Mouse (Mus musculus) spleen, postnatal 4 days (tissue): ENCODE measurements around the gene Gpx7.

Experiments
- DNase-seq, 2 experiments: peaks; one replicate each; pipeline ENCODE4 v3.0.0; 2022; ENCODE audit warnings: low spot score in 2 of 2

Gene Gpx7

GRCm38 (mm10) chr4:108406861-108407401 is at the start of gene Gpx7:
Gene Gpx7, minus strand, starts transcription at chr4:108406961.
- DNase-seq, result no peak

DNA sequence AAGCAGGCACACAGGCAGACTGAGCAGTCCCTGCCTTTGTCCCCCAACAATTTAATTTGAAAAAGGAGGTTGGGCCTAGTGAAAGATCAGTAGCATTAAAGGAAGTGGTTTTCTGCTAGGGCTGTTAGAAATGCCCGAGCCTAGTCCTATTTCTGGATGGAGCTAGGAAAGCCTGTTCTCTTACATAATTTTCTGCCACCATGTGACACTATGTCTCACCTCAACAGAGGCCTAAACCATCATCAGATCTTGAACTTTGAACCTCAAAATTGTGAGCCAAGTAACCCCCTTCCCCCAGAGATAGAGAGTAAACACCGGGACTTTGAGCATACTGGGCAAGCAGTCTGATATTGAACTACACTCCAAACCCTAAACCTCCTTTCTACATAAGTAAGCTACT is 49.3 kb upstream of the Gpx7 start:
- DNase-seq, result no peak

- DNase-seq, result no peak
Measured at GRCm38 (mm10) chr4:108448091-108448490, 41.3 kb upstream of the Gpx7 start.

DNA sequence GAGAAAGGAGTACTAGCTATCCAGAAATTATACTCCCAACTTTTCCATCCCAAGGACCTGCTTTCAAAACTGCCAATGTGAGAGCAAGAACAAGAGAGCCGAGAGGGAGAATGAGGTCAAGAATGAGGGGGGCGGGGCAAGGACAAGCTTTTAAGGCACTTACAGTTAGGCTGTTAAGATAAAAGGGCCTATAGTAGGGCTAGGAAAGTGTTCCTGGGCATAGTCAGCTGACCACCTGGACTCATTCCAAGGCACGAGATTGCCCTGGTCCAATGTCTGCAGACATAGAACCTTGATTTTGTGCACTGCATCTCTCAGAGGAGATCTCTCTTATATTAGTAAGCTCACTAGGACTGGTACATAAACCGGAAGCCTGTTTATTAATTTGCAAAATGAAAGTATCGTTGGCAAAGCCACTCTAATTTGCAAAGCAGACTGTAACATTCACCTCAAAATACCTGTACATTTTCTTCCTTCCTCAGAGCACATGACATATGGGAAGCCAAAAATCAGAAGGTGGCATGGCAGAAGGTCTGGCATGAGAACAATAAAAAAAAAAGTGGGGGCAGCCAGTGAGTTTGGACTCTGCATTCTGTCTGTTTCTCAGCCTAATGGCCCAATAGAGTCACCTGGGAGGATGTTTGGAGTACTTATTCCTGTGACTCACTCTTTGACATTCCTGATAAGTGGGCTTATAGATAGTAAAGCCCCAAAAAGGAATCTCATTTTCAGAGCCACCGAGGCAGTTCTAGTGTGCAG is 31.5 kb upstream of the Gpx7 start:
- no peak for DNase-seq

GRCm38 (mm10) chr4:108436225-108436624 is 29.5 kb upstream of the Gpx7 start:
- DNase-seq, result no peak

DNA sequence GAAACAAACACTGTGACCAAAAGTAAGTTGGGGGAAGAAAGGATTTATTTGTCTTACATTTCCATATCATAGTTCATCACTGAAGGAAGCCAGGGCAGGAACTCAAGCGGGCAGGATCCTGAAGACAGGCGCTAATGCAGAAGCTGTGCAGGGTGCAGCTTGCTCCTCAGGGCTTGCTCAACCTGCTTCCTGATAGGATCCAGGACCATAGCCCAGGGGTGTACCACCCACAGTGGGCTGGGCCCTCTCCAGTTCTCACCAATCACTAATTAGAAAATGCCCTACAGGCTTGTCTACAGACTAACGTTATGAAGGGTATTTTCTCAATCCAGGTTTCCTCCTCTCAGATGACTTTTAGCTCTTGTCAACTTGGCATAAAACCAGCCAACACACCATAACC is 28.9 kb upstream of the Gpx7 start:
- DNase-seq, result no peak

DNA sequence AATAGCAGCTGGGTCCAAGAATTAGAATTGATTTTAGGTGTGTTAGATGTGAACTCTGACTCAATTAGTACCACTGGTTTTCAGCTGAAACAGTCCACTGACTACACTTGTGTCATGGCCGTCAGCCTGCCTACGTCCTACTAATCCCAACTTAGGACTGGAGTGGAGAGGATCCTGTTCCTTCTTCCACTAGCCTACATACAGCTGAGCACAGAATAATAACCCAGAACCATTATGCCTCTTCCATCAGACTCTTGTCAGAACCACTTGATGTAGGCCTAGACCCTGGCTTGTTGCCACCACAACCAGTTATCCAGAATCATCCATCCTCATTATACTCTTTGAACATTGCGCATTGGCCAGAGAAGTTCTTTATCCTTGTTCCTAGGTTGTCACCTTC is 28.0 kb upstream of the Gpx7 start:
- no peak for DNase-seq

GRCm38 (mm10) chr4:108434221-108434620 is 27.5 kb upstream of the Gpx7 start:
- DNase-seq, result no peak

GRCm38 (mm10) chr4:108433341-108433740 is 26.6 kb upstream of the Gpx7 start:
- no peak for DNase-seq

DNA sequence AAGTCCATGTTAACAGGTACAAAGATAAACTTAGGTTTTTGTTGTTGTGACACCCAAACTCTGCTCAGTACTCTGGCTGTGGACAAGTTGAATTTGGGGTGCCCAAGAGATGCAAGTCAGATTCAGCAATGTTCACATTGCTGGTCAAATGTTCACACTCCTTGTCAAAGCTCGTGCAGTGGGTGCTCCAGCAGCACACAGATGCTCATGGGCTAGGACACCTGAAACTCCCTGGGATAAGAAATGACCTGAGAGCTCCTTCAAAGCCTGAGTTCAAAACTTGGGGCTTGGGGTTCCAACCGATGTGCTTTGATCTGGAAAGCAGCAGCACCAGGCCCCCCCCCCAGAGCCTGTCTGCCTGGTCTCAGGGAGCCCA is 24.8 kb upstream of the Gpx7 start:
- DNase-seq, result no peak

- DNase-seq, result no peak
Measured at GRCm38 (mm10) chr4:108430656-108431560, 24.1 kb upstream of the Gpx7 start.

DNA sequence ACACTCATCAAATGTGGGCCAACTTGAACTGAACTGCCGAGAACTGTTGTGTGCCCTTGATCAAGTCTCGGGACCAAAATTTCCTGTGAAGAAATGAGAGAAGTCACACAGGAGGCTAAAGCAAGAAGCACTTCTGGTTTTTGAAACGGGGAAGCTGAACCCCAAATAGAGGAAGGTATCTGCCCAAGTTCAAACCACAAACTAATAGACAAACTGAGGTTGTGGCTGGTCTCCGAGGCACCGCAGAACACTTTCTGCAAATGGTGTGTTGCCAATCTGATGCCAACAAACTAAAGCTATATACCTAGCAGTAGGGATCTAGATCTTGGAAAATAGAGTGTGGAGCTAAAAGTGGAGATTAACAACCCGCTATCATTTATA is 21.6 kb upstream of the Gpx7 start:
- peak in 1 of 2 experiments; percentile 12 for DNase-seq

DNA sequence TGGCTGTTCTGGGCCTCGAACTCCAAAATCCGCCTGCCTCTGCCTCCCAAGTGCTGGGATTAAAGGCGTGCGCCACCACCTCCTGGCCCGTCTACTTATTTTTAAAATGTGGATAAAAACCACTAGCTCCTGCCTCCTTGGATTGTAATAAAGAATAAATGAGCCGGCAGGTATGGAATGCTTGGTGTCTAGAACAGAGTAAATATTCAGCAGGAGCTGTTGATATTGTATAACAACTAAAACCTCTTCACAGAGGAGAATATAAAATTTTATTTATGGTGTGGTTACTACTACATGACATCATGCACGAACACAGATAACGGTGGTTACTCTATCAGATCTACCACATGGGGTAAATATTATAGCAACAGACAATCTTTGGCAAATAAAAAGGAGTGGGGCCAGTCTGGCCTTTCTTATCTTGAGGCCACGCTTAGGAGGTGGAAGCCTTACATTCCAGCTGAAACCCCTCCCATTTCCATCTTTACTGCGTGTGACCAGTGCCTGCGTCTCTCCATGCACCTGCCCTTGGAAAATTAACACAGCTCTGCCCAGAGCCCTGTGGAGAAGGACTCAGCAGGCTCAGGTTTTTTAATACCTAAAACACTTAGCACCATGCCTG is 21.1 kb upstream of the Gpx7 start:
- DNase-seq, result no peak

GRCm38 (mm10) chr4:108424587-108424986 is 17.8 kb upstream of the Gpx7 start:
- no peak for DNase-seq

DNA sequence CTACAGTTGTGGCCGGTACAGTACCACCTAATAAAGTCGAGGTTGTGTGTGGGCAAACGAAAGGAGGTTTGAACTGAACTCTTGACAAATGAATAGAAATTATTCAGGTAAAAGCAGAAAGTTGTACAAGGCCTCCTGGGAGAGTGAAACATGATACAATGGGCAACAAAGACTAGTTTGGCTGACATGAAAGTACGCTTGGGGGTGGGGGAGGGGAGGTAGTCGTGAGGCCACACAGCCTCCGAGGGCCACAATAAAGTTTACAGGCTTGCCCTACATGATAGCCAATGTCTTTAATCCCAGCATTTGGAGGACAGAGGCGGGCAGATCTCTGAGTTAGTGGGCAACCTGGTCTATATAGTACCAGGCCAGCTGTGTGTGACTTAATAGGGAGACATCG is 860 bp upstream of the Gpx7 start:
- DNase-seq, result no peak

DNA sequence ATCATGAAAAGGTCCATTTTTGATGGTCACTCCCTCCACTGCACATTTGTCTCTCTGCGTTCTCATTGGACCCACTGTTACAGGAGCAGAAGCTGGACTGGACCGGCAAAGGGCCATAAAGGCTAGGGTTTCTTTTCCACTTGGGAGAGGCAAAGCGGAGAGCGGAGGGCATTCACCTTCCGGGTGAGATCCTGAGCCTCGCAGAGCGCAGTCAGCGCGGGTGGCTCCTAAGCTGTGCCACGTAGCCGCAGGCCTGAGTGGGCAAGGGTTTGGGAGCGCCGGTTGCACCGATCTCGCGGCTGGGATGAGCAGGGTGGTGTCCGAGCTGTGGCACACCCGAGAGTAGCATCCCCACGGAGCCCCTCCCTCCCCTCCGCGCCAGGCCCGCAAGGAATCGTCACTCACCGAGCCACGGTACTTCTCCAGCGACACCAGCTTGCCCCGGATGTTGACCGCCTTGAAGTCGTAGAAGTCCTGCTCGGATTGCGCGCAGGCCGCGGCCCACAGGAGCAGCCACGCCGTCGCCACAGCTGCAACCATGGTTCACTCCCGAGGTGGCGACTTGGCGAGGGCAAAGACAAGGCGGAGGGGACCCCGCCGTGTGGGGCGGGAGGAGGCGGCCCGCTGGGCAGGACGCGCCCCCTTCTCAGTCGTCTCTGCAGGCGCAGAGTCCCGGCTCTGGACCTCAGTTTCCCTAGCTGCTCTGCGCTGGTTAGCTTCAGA is 462 bp downstream of the Gpx7 start:
- peak; percentile 16 to 71 for DNase-seq

- DNase-seq, result no peak
Measured at GRCm38 (mm10) chr4:108405766-108406137, 1.0 kb downstream of the Gpx7 start.

- no peak for DNase-seq
Measured at GRCm38 (mm10) chr4:108403861-108404635, 2.7 kb downstream of the Gpx7 start.

GRCm38 (mm10) chr4:108400395-108400794 is 6.4 kb downstream of the Gpx7 start:
- no peak for DNase-seq

- no peak for DNase-seq
Measured at GRCm38 (mm10) chr4:108394236-108394635, 12.5 kb downstream of the Gpx7 start.

GRCm38 (mm10) chr4:108392558-108392957 is 14.2 kb downstream of the Gpx7 start:
- DNase-seq, result no peak
